Mouse (Mus musculus) gastrocnemius, adult 2 months (tissue): ENCODE results near the gene Bsx. TPM values are rescaled to one million over a fixed set of nuclear protein-coding genes. Genes with fewer than 3 reads are reported as not detected.

Source experiments
- DNase-seq: peaks from one replicate; pipeline ENCODE4 v3.0.0; 2022
- H3K27ac ChIP-seq: fragments of 200-600 bp; 2 replicates; pipeline ENCODE4 v1.8.1; 2022; ENCODE audit warnings: mild to moderate bottlenecking
- H3K4me3 ChIP-seq: fragments of 200-600 bp; 2 replicates; pipeline ENCODE4 v1.8.1; 2022; ENCODE audit warnings: mild to moderate bottlenecking, moderate library complexity
- CTCF ChIP-seq: fragments of 200-600 bp; IDR thresholded peaks from 2 replicates; pipeline ENCODE4 v1.8.1; 2022; ENCODE audit warnings: antibody characterized with exemption, mild to moderate bottlenecking, moderate library complexity
- intact Hi-C: fragments of 180-260 bp; cut with DNase I; formaldehyde crosslinking; loops from one replicate; pipeline ENCODE4 v1.15.1; 2025
- long read RNA-seq, 2 experiments: library from polyadenylated mRNA; stranded (forward); transcript quantifications; one replicate each; pipeline ENCODE4 v2.0.0; 2021
- total RNA-seq, 2 experiments: library from RNA; stranded (reverse); gene quantifications; 2 replicates each; pipeline ENCODE4 v1.2.3; 2021

Bsx gene
- total RNA-seq = not detected
- long read RNA-seq, experiment 1 = 0 reads
- long read RNA-seq, experiment 2 = 0 reads

GRCm38 (mm10) chr9:40873556-40874470 is at the start of gene Bsx:
Gene Bsx (plus strand): TSS chr9:40874127.
- no peak for TF ChIP-seq CTCF
- peak; percentile 54 for DNase-seq
- Histone ChIP-seq H3K27ac (no peak within 1 kb of the TSS), H3K4me3 (no peak within 1 kb of the TSS)
- intact Hi-C loops = no loop called here

GRCm38 (mm10) chr9:40825601-40826000 is 48.3 kb upstream of the Bsx start:
- intact Hi-C loops = no loop called here
- H3K4me3 ChIP-seq = no peak overlapping the region
- TF ChIP-seq CTCF = no peak
- H3K27ac ChIP-seq = no peak overlapping the region
- DNase-seq = no peak

- DNase-seq = no peak
- Histone ChIP-seq H3K4me3 (no peak overlapping the region), H3K27ac (no peak overlapping the region)
- intact Hi-C loops = no loop called here
- no peak for TF ChIP-seq CTCF
These were observed 46.6 kb upstream of the Bsx start for GRCm38 (mm10) chr9:40827366-40827765.

GRCm38 (mm10) chr9:40834569-40834968 is 39.4 kb upstream of the Bsx start:
- peak; percentile 76 for DNase-seq
- no peak overlapping the region for H3K27ac ChIP-seq
- H3K4me3 ChIP-seq = no peak overlapping the region
- intact Hi-C loops = loop anchor here (1.0 to 10.0 kb wide), 2 partner anchors 150 to 357 kb away; no protein-coding TSS in a partner anchor
- TF ChIP-seq CTCF = peak; percentile 86

- Histone ChIP-seq H3K4me3 (no peak overlapping the region), H3K27ac (no peak overlapping the region)
- no peak for DNase-seq
- TF ChIP-seq CTCF = no peak
- intact Hi-C loops = loop anchor here (10.0 kb wide), 1 partner anchor 148 kb away; no protein-coding TSS in a partner anchor
These were observed 37.2 kb upstream of the Bsx start for GRCm38 (mm10) chr9:40836681-40837080.

GRCm38 (mm10) chr9:40839662-40840061 is 34.3 kb upstream of the Bsx start:
- no peak for DNase-seq
- Histone ChIP-seq H3K27ac (no peak overlapping the region), H3K4me3 (no peak overlapping the region)
- intact Hi-C loops = loop anchor here (10.0 kb wide), 1 partner anchor 145 kb away; no protein-coding TSS in a partner anchor
- no peak for TF ChIP-seq CTCF

GRCm38 (mm10) chr9:40851515-40851914 is 22.4 kb upstream of the Bsx start:
- TF ChIP-seq CTCF = no peak
- intact Hi-C loops = no loop called here
- H3K4me3 ChIP-seq = no peak overlapping the region
- DNase-seq = no peak
- no peak overlapping the region for H3K27ac ChIP-seq

- Histone ChIP-seq H3K27ac (no peak overlapping the region), H3K4me3 (peak overlapping the region; percentile 66)
- TF ChIP-seq CTCF = no peak
- no peak for DNase-seq
- intact Hi-C loops = no loop called here
These were observed 15.3 kb upstream of the Bsx start for GRCm38 (mm10) chr9:40858461-40859160.

GRCm38 (mm10) chr9:40859196-40859595 is 14.7 kb upstream of the Bsx start:
- TF ChIP-seq CTCF = no peak
- Histone ChIP-seq H3K4me3 (peak overlapping the region; percentile 66; the same call in 1 of the 2 replicates), H3K27ac (no peak overlapping the region)
- intact Hi-C loops = no loop called here
- no peak for DNase-seq

GRCm38 (mm10) chr9:40870331-40870730 is 3.6 kb upstream of the Bsx start:
- Histone ChIP-seq H3K27ac (no peak overlapping the region), H3K4me3 (no peak overlapping the region)
- intact Hi-C loops = no loop called here
- TF ChIP-seq CTCF = no peak
- no peak for DNase-seq

- Histone ChIP-seq H3K27ac (no peak overlapping the region), H3K4me3 (peak overlapping the region; percentile 62)
- TF ChIP-seq CTCF = no peak
- DNase-seq = no peak
- intact Hi-C loops = no loop called here
These were observed 2.4 kb upstream of the Bsx start for GRCm38 (mm10) chr9:40871369-40872155.

GRCm38 (mm10) chr9:40872156-40872478 is 1.8 kb upstream of the Bsx start:
- Histone ChIP-seq H3K27ac (no peak overlapping the region), H3K4me3 (peak overlapping the region; percentile 62)
- TF ChIP-seq CTCF = peak; percentile 52
- no peak for DNase-seq
- intact Hi-C loops = no loop called here
